8 mouse cellular contexts compared by ENCODE assay signal in the genomic region with DNA sequence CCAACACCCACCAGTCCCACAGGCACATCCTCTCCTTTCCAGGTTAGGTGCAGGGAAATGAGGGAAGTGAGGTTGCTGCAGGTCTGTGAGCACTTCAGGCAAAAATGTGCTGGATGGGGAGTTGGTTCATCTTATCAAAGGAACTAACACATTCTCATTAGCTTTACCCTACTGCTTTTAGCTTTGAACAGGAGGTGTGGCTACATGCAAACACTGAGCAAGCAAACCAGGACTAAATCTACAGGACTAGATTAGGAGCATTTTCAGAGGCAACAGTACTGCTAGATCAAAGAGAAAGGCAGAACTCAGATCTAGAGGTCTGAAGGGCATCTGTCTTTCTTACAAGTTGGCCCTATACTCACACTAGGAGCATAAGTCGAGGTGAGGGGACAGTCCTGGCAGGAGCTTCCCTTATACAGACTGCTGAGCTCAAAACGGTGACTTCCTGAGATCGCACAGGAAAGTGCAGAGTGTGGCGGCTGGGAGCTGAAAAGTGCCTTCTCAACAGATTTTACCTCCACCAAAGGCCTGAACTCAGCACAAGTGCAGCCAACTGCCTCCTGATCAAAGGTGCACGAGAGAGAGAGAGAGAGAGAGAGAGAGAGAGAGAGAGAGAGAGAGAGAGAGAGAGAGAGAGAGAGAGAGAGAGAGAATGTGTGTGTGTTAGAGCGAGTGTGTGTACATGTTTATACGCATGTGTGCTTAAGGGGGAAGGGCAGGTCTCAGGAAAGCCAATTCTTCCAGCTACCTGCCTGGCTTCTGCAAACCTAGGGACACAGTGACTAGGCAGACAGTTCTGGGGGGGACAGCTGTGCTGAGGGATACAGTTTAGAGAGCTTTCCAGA. TPM values are rescaled to one million over a fixed set of nuclear protein-coding genes. Genes with fewer than 3 reads are reported as not detected.
DNase-seq lines count a peak whose midpoint lies in the region; ATAC-seq and TF ChIP-seq lines count a peak whose summit lies in the region.

No protein-coding gene starts in this region.

- WGBS in hindbrain, embryonic 11.5 days = 41% methylated on average over 7 of the region's 7 CpGs
- WGBS in limb, embryonic 14.5 days = 34% methylated on average over 7 of the region's 7 CpGs
- WGBS in stomach, postnatal 0 days = 27% methylated on average over 7 of the region's 7 CpGs

- DNase-seq in gastrocnemius, adult 2 months = peak; percentile 32
- DNase-seq in gastrocnemius, adult 8-10 months (ENCODE audit: low spot score in 2 of 2) = no peak
- DNase-seq in MEL (ENCODE audit: low read depth, low spot score) = peak; percentile 75
- no peak for DNase-seq in hindbrain, embryonic 11.5 days (ENCODE audit: low spot score)
- DNase-seq in limb, embryonic 14.5 days (ENCODE audit: low spot score) = no peak
- peak; percentile 54 for DNase-seq in stomach, postnatal 0 days (ENCODE audit: low spot score)
- DNase-seq in layer of hippocampus, adult 9-10 months (ENCODE audit: low spot score) = no peak
- DNase-seq in right cerebral cortex, adult 18-20 months = no peak

- peak overlapping the region; percentile 98 for H3K27ac ChIP-seq in gastrocnemius, adult 2 months
- H3K27ac ChIP-seq in MEL (ENCODE audit: control insufficient read depth, low read depth, low read length) = peak overlapping the region; percentile 2; the same call in 1 of the 2 replicates
- H3K27ac ChIP-seq in hindbrain, embryonic 11.5 days (ENCODE audit: low read depth, low read length) = no peak overlapping the region
- no peak overlapping the region for H3K27ac ChIP-seq in limb, embryonic 14.5 days (replicated peaks; ENCODE audit: low read depth, low read length)
- H3K27ac ChIP-seq in stomach, postnatal 0 days (replicated peaks) = peak overlapping the region; percentile 97

- intact Hi-C loops in gastrocnemius, adult 2 months (cut with DNase I) = no loop called here

- 0 out of 4 replicates have a peak, but pooled peaks of 1 of the 2 experiments have one; percentile 11 for TF ChIP-seq EP300 in MEL (IDR thresholded peaks at IDR 0.05; ENCODE audit: low read depth in 1 of 2, low read length in 2 of 2)
- no peak for TF ChIP-seq EP300 in stomach, postnatal 0 days (optimal IDR thresholded peaks at IDR 0.05)

- peaks cover 19 to 41% of the 10 kb centered on the region in 2 experiments for H3K4me1 ChIP-seq in MEL (ENCODE audit: control insufficient read depth in 1 of 2, insufficient read depth in 2 of 2, low read length in 2 of 2)
- H3K4me1 ChIP-seq in hindbrain, embryonic 11.5 days (replicated peaks; ENCODE audit: control insufficient read depth, insufficient read depth, low read length) = peaks cover 10% of the 10 kb centered on the region; the same call in 1 of the 2 replicates
- H3K4me1 ChIP-seq in limb, embryonic 14.5 days (ENCODE audit: control insufficient read depth, insufficient read depth, low read length) = peaks cover 15% of the 10 kb centered on the region
- peaks cover 8% of the 10 kb centered on the region for H3K4me1 ChIP-seq in stomach, postnatal 0 days (replicated peaks; ENCODE audit: control insufficient read depth, insufficient read depth)

- H3K36me3 ChIP-seq in MEL (ENCODE audit: control insufficient read depth in 1 of 2, insufficient read depth in 2 of 2, low read length in 2 of 2) = peaks cover 3 to 35% of the 10 kb centered on the region in 2 experiments; a peak in 3 of 4 replicates
- H3K36me3 ChIP-seq in hindbrain, embryonic 11.5 days (ENCODE audit: control insufficient read depth, insufficient read depth, low read length) = peaks cover 3% of the 10 kb centered on the region
- peaks cover 25% of the 10 kb centered on the region for H3K36me3 ChIP-seq in limb, embryonic 14.5 days (ENCODE audit: control insufficient read depth, insufficient read depth, low read length)
- no peaks in the 10 kb centered on the region for H3K36me3 ChIP-seq in stomach, postnatal 0 days (ENCODE audit: control insufficient read depth, insufficient read depth, low read length)

- peak overlapping the region; percentile 98 for H3K9ac ChIP-seq in MEL (ENCODE audit: control insufficient read depth, low read depth, low read length, poor library complexity, severe bottlenecking)
- H3K9ac ChIP-seq in hindbrain, embryonic 11.5 days (ENCODE audit: low read depth, low read length) = peak overlapping the region; percentile 11; the same call in 1 of the 2 replicates
- peak overlapping the region; percentile 3; the same call in 1 of the 2 replicates for H3K9ac ChIP-seq in limb, embryonic 14.5 days (ENCODE audit: low read depth, low read length, severe bottlenecking)
- peak overlapping the region; percentile 94 for H3K9ac ChIP-seq in stomach, postnatal 0 days (ENCODE audit: low read length)

- no peak for TF ChIP-seq CTCF in gastrocnemius, adult 2 months (IDR thresholded peaks at IDR 0.05)
- TF ChIP-seq CTCF in MEL (IDR thresholded peaks at IDR 0.05 in 2 of 3, conservative IDR thresholded peaks at IDR 0.05 in 1 of 3; ENCODE audit: control insufficient read depth in 1 of 3, insufficient read depth in 1 of 3, low read depth in 2 of 3, low read length in 3 of 3, poor library complexity in 1 of 3, severe bottlenecking in 1 of 3) = no peak
- TF ChIP-seq CTCF in stomach, postnatal 0 days (IDR thresholded peaks at IDR 0.05; ENCODE audit: low read depth) = no peak

- no peak overlapping the region for H3K4me2 ChIP-seq in hindbrain, embryonic 11.5 days (replicated peaks; ENCODE audit: low read depth, low read length)
- peak overlapping the region; percentile 70; the same call in 1 of the 2 replicates for H3K4me2 ChIP-seq in limb, embryonic 14.5 days (replicated peaks; ENCODE audit: low read depth, low read length, severe bottlenecking)
- H3K4me2 ChIP-seq in stomach, postnatal 0 days (replicated peaks; ENCODE audit: low read depth) = peak overlapping the region; percentile 82

- no peaks in the 10 kb centered on the region for H3K9me3 ChIP-seq in MEL (replicated peaks; ENCODE audit: insufficient read depth, low read length)
- H3K9me3 ChIP-seq in hindbrain, embryonic 11.5 days (ENCODE audit: control insufficient read depth, low read length) = no peaks in the 10 kb centered on the region
- no peaks in the 10 kb centered on the region for H3K9me3 ChIP-seq in limb, embryonic 14.5 days (ENCODE audit: control insufficient read depth, low read length)
- H3K9me3 ChIP-seq in stomach, postnatal 0 days (ENCODE audit: control insufficient read depth, low read length) = no peaks in the 10 kb centered on the region

- no peak for ATAC-seq in hindbrain, embryonic 11.5 days (ENCODE audit: low FRiP score)
- ATAC-seq in limb, embryonic 14.5 days (ENCODE audit: low FRiP score, low read depth) = no peak
- ATAC-seq in stomach, postnatal 0 days (ENCODE audit: low FRiP score, low TSS enrichment) = peak; percentile 25

- TF ChIP-seq POLR2A in MEL (IDR thresholded peaks at IDR 0.05; ENCODE audit: control insufficient read depth in 1 of 2, insufficient read depth in 1 of 2, low read depth in 1 of 2, low read length in 2 of 2, poor library complexity in 1 of 2) = no peak
- no peak for TF ChIP-seq POLR2A in limb, embryonic 14.5 days (IDR thresholded peaks at IDR 0.05; ENCODE audit: borderline replicate concordance, extremely low read depth, insufficient read depth, insufficient read length)

- TF ChIP-seq RAD21 in MEL (IDR thresholded peaks at IDR 0.05; ENCODE audit: low read depth, low read length) = no peak

- H3K27me3 ChIP-seq in MEL (ENCODE audit: control insufficient read depth in 1 of 2, insufficient read depth in 2 of 2, low read length in 2 of 2) = no peaks in the 10 kb centered on the region
- no peaks in the 10 kb centered on the region for H3K27me3 ChIP-seq in hindbrain, embryonic 11.5 days (ENCODE audit: control insufficient read depth, insufficient read depth, low read length)
- no peaks in the 10 kb centered on the region for H3K27me3 ChIP-seq in limb, embryonic 14.5 days (ENCODE audit: control insufficient read depth, insufficient read depth, low read length)
- no peaks in the 10 kb centered on the region for H3K27me3 ChIP-seq in stomach, postnatal 0 days (ENCODE audit: control insufficient read depth, insufficient read depth, low read length)

- peaks cover 57% of the 10 kb centered on the region for H3K79me2 ChIP-seq in MEL (ENCODE audit: control insufficient read depth, insufficient read depth, low read length, poor library complexity)

- peak overlapping the region; percentile 96 for H3K4me3 ChIP-seq in gastrocnemius, adult 2 months
- H3K4me3 ChIP-seq in MEL (ENCODE audit: control insufficient read depth in 1 of 2, insufficient read depth in 1 of 2, low read depth in 2 of 2, low read length in 2 of 2) = peak overlapping the region; percentile 79 to 87; a peak in 2 of 4 replicates
- peak overlapping the region; percentile 94; the same call in 1 of the 2 replicates for H3K4me3 ChIP-seq in hindbrain, embryonic 11.5 days (ENCODE audit: low read depth, low read length)
- no peak overlapping the region for H3K4me3 ChIP-seq in limb, embryonic 14.5 days (replicated peaks; ENCODE audit: low read length)
- no peak overlapping the region for H3K4me3 ChIP-seq in stomach, postnatal 0 days (ENCODE audit: low read depth, low read length)

RNA-seq across cellular contexts. Expression of a gene that starts 2.3 kb away (rescaled TPM):
- total RNA-seq in gastrocnemius, adult 2 months (2021) = 10 to 100 TPM; 53.1 to 68.2 TPM
- 10 to 100 TPM; 49.5 to 63.3 (median 59.3) TPM for total RNA-seq in gastrocnemius, adult 8-10 months (2022)
- total RNA-seq in MEL (2012; rRNA removed) = 26.5 and 29.7 TPM in 2 replicates
- 100 to 1,000 TPM in 1 of 2 experiments, 10 to 100 TPM in 1; 54.0 to 113 TPM for polyA plus RNA-seq in MEL (2012; ENCODE audit: insufficient read depth in 1 of 2, insufficient read length in 2 of 2, low read depth in 1 of 2, low replicate concordance in 2 of 2, missing spikeins in 1 of 2)
- polyA plus RNA-seq in hindbrain, embryonic 11.5 days (2014; fragmentation: Nextera tagmentation; extraction: Ambion mirVana) = 21.8 and 23.5 TPM in 2 replicates
- 56.9 and 67.7 TPM in 2 replicates for polyA plus RNA-seq in limb, embryonic 14.5 days (2012; rRNA removed)
- polyA plus RNA-seq in limb, embryonic 14.5 days (2014; fragmentation: Nextera tagmentation; extraction: Ambion mirVana) = 26.1 and 30.5 TPM in 2 replicates
- polyA plus RNA-seq in stomach, postnatal 0 days (2015; fragmentation: Nextera tagmentation; extraction: Ambion mirVana) = 21.0 and 21.3 TPM in 2 replicates

RNA-seq across cellular contexts. Expression of a gene that starts 6.1 kb away (rescaled TPM):
- 1 to 10 TPM; 4.1 to 4.7 TPM for total RNA-seq in gastrocnemius, adult 2 months (2021)
- total RNA-seq in gastrocnemius, adult 8-10 months (2022) = 1 to 10 TPM; 2.6 to 4.5 (median 3.8) TPM
- total RNA-seq in MEL (2012; rRNA removed) = 61.6 and 78.2 TPM in 2 replicates
- 10 to 100 TPM in 1 of 2 experiments, not detected in 1; 72.3 TPM for polyA plus RNA-seq in MEL (2012; ENCODE audit: insufficient read depth in 1 of 2, insufficient read length in 2 of 2, low read depth in 1 of 2, low replicate concordance in 2 of 2, missing spikeins in 1 of 2)
- polyA plus RNA-seq in hindbrain, embryonic 11.5 days (2014; fragmentation: Nextera tagmentation; extraction: Ambion mirVana) = 33.2 and 36.6 TPM in 2 replicates
- 43.7 and 47.0 TPM in 2 replicates for polyA plus RNA-seq in limb, embryonic 14.5 days (2012; rRNA removed)
- polyA plus RNA-seq in limb, embryonic 14.5 days (2014; fragmentation: Nextera tagmentation; extraction: Ambion mirVana) = 27.5 and 28.9 TPM in 2 replicates
- 36.1 and 42.2 TPM in 2 replicates for polyA plus RNA-seq in stomach, postnatal 0 days (2015; fragmentation: Nextera tagmentation; extraction: Ambion mirVana)

RNA-seq across cellular contexts. Expression of a gene that starts 12.5 kb away (rescaled TPM):
- 1 to 10 TPM; 3.5 to 3.8 TPM for total RNA-seq in gastrocnemius, adult 2 months (2021)
- total RNA-seq in gastrocnemius, adult 8-10 months (2022) = 1 to 10 TPM; 3.7 to 5.3 (median 4.8) TPM
- total RNA-seq in MEL (2012; rRNA removed) = 2.6 and 7.1 TPM in 2 replicates
- 10 to 100 TPM in 1 of 2 experiments, not detected in 1; 15.3 TPM for polyA plus RNA-seq in MEL (2012; ENCODE audit: insufficient read depth in 1 of 2, insufficient read length in 2 of 2, low read depth in 1 of 2, low replicate concordance in 2 of 2, missing spikeins in 1 of 2)
- polyA plus RNA-seq in hindbrain, embryonic 11.5 days (2014; fragmentation: Nextera tagmentation; extraction: Ambion mirVana) = 28.2 and 30.2 TPM in 2 replicates
- polyA plus RNA-seq in limb, embryonic 14.5 days (2012; rRNA removed) = 66.4 and 78.8 TPM in 2 replicates
- polyA plus RNA-seq in limb, embryonic 14.5 days (2014; fragmentation: Nextera tagmentation; extraction: Ambion mirVana) = 50.3 and 56.9 TPM in 2 replicates
- polyA plus RNA-seq in stomach, postnatal 0 days (2015; fragmentation: Nextera tagmentation; extraction: Ambion mirVana) = 13.9 and 18.4 TPM in 2 replicates

RNA-seq across cellular contexts. Expression of a gene that starts 13.4 kb away (rescaled TPM):
- total RNA-seq in gastrocnemius, adult 2 months (2021) = 10 to 100 TPM; 30.6 to 39.2 TPM
- total RNA-seq in gastrocnemius, adult 8-10 months (2022) = 10 to 100 TPM; 20.0 to 26.8 (median 26.0) TPM
- total RNA-seq in MEL (2012; rRNA removed) = 71.8 and 86.7 TPM in 2 replicates
- polyA plus RNA-seq in MEL (2012; ENCODE audit: insufficient read depth in 1 of 2, insufficient read length in 2 of 2, low read depth in 1 of 2, low replicate concordance in 2 of 2, missing spikeins in 1 of 2) = 10 to 100 TPM in 1 of 2 experiments, not detected in 1; 87.3 TPM
- 104 and 105 TPM in 2 replicates for polyA plus RNA-seq in hindbrain, embryonic 11.5 days (2014; fragmentation: Nextera tagmentation; extraction: Ambion mirVana)
- 247 and 305 TPM in 2 replicates for polyA plus RNA-seq in limb, embryonic 14.5 days (2012; rRNA removed)
- polyA plus RNA-seq in limb, embryonic 14.5 days (2014; fragmentation: Nextera tagmentation; extraction: Ambion mirVana) = 101 and 119 TPM in 2 replicates
- 73.7 and 79.0 TPM in 2 replicates for polyA plus RNA-seq in stomach, postnatal 0 days (2015; fragmentation: Nextera tagmentation; extraction: Ambion mirVana)

RNA-seq across cellular contexts. Expression of a gene that starts 16.9 kb away (rescaled TPM):
- total RNA-seq in gastrocnemius, adult 2 months (2021) = 100 to 1,000 TPM; 109 to 157 TPM
- total RNA-seq in gastrocnemius, adult 8-10 months (2022) = 100 to 1,000 TPM; 112 to 153 (median 132) TPM
- total RNA-seq in MEL (2012; rRNA removed) = not detected in 2 replicates
- not detected for polyA plus RNA-seq in MEL (2012; ENCODE audit: insufficient read depth in 1 of 2, insufficient read length in 2 of 2, low read depth in 1 of 2, low replicate concordance in 2 of 2, missing spikeins in 1 of 2)
- polyA plus RNA-seq in hindbrain, embryonic 11.5 days (2014; fragmentation: Nextera tagmentation; extraction: Ambion mirVana) = 0.19 and 0.49 TPM in 2 replicates
- polyA plus RNA-seq in limb, embryonic 14.5 days (2012; rRNA removed) = 0.22 and 0.60 TPM in 2 replicates
- 0.68 and 1.6 TPM in 2 replicates for polyA plus RNA-seq in limb, embryonic 14.5 days (2014; fragmentation: Nextera tagmentation; extraction: Ambion mirVana)
- polyA plus RNA-seq in stomach, postnatal 0 days (2015; fragmentation: Nextera tagmentation; extraction: Ambion mirVana) = 0.21 TPM in 1 of 2 replicates, not detected in the other

Comparison
In these comparisons a context has a peak if more than half of its experiments do, and no peak if none do; other contexts are left out.
1. DNase-seq: peak in gastrocnemius, adult 2 months (single experiment), MEL (single experiment) and stomach, postnatal 0 days (single experiment); none in gastrocnemius, adult 8-10 months (0 of 2), hindbrain, embryonic 11.5 days (single experiment), limb, embryonic 14.5 days (single experiment), layer of hippocampus, adult 9-10 months (single experiment) and right cerebral cortex, adult 18-20 months (single experiment).
2. H3K27ac ChIP-seq: peak in gastrocnemius, adult 2 months (single experiment), MEL (single experiment) and stomach, postnatal 0 days (single experiment); none in hindbrain, embryonic 11.5 days (single experiment) and limb, embryonic 14.5 days (single experiment).
3. H3K4me3 ChIP-seq: peak in gastrocnemius, adult 2 months (single experiment), MEL (2 of 2) and hindbrain, embryonic 11.5 days (single experiment); none in limb, embryonic 14.5 days (single experiment) and stomach, postnatal 0 days (single experiment).
4. H3K9ac ChIP-seq: peak in every context shown above with its lines; median percentile 98 in MEL; 94 in stomach, postnatal 0 days; 11 in hindbrain, embryonic 11.5 days; 3 in limb, embryonic 14.5 days.